Mouse (Mus musculus) thymus, adult 2 months (tissue): ENCODE measurements around the gene Tlk1. TPM values are rescaled to one million over a fixed set of nuclear protein-coding genes. Genes with fewer than 3 reads are reported as not detected.

Experiments used
- DNase-seq: peaks from one replicate; pipeline ENCODE4 v3.0.0; 2021
- H3K27ac ChIP-seq: fragments of 200-500 bp; 2 replicates; pipeline ENCODE4 v1.5.1; 2012; ENCODE audit warnings: low read length, control low read depth; ENCODE audit not compliant: control insufficient read depth, insufficient read depth
- H3K27me3 ChIP-seq: fragments of 200-500 bp; 2 replicates; pipeline ENCODE4 v1.6.1; 2012; ENCODE audit warnings: mild to moderate bottlenecking, low read length, moderate library complexity, mixed read lengths; ENCODE audit not compliant: control insufficient read depth, insufficient read depth
- H3K36me3 ChIP-seq: fragments of 200-500 bp; 2 replicates; pipeline ENCODE4 v1.6.1; 2012; ENCODE audit warnings: mild to moderate bottlenecking, low read length, moderate library complexity; ENCODE audit not compliant: control insufficient read depth, insufficient read depth
- H3K4me1 ChIP-seq: fragments of 200-500 bp; replicated peaks from 2 replicates; pipeline ENCODE4 v1.6.1; 2012; ENCODE audit warnings: low read length; ENCODE audit not compliant: control insufficient read depth, insufficient read depth
- H3K4me3 ChIP-seq: fragments of 200-500 bp; 2 replicates; pipeline ENCODE4 v1.5.1; 2012; ENCODE audit warnings: mild to moderate bottlenecking, low read length, control low read depth, moderate library complexity; ENCODE audit not compliant: control insufficient read depth, insufficient read depth
- CTCF ChIP-seq: fragments of 200-500 bp; IDR thresholded peaks from 2 replicates; pipeline ENCODE4 v1.5.1; 2012; ENCODE audit warnings: mild to moderate bottlenecking, control low read depth, low read length, moderate library complexity, borderline replicate concordance; ENCODE audit not compliant: control insufficient read depth, poor library complexity, insufficient read depth; ENCODE audit errors: extremely low read depth
- POLR2A ChIP-seq: fragments of 200-500 bp; IDR thresholded peaks from 2 replicates; pipeline ENCODE4 v1.6.1; 2012; ENCODE audit warnings: mild to moderate bottlenecking, low read length, control low read depth, moderate library complexity; ENCODE audit not compliant: control insufficient read depth, poor library complexity, insufficient read depth; ENCODE audit errors: extremely low read depth
- WGBS: fragments of 180-500 bp; shearing (Covaris S2); methylation state at CpG from one replicate; pipeline ENCODE4 v1.1.7; 2018; 5-methylcytosine and 5-hydroxymethylcytosine counted together
- polyA plus RNA-seq: library from polyadenylated mRNA; depleted of rRNA; stranded (reverse); fragments of >200 nt; gene quantifications from 2 replicates; pipeline ENCODE4 v1.2.3, GENCODE M21; 2012; rRNA removed

The Tlk1 gene
- polyA plus RNA-seq, 1 experiment: 25.4 TPM

DNA sequence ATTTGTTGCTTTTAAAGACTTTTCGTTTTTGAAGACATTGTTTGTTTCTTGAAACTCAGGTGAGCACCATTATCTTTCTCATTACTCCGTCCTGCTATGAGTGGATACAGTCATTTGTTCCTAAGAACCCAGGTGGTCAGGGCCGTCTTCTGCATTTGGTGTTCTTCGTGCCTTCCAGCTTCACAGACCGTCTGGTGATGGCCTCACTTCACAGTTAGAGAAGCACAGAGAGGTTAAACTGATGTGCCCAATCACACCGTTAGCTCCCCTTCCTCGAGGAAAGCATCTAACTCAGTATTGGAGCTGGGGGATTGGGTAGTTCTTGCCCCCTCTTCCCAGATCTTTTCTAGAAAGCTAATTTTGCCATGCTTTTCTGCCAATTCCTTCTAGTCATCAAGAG lies 158.5 kb downstream of the Tlk1 start:
- H3K27ac ChIP-seq: no peak overlapping the region
- TF ChIP-seq POLR2A (no peak), CTCF (no peak)
- H3K36me3 ChIP-seq: no peaks in the 10 kb centered on the region
- no peak overlapping the region for H3K4me3 ChIP-seq
- H3K4me1 ChIP-seq: peaks cover 2% of the 10 kb centered on the region; the same call in 1 of the 2 replicates
- 97% methylated on average over 7 of the region's 7 CpGs for WGBS
- DNase-seq: no peak
- no peaks in the 10 kb centered on the region for H3K27me3 ChIP-seq

DNA sequence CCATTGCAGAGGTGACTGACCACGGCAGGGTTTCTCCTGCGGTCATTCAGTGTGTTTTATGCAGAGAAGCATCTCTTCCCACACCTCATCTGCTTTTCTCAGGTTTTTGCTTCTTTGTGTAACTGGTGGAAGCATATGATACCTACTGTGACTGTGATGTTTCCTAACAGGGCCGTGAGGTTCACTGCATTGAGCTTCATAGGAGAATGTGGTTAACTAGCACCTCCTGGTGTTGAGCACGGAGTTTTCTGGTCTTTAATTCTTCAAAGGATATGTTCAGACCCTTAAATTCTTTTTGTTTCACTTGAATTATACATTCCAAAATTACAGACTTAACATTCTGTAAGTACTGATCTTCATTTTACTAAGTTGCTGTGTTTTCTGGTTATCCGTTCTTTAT lies 161.8 kb downstream of the Tlk1 start:
- Histone ChIP-seq H3K27ac (no peak overlapping the region), H3K4me3 (no peak overlapping the region), H3K4me1 (peaks cover 2% of the 10 kb centered on the region; the same call in 1 of the 2 replicates), H3K27me3 (no peaks in the 10 kb centered on the region), H3K36me3 (no peaks in the 10 kb centered on the region)
- TF ChIP-seq CTCF (no peak), POLR2A (no peak)
- peak; percentile 26 for DNase-seq
- 62% methylated on average over 5 of the region's 5 CpGs for WGBS

Other genes with a start within 250 kb of the Tlk1 start
- gene Gorasp2, start 164.2 kb downstream of the Tlk1 start, polyA plus RNA-seq: 106 and 117 TPM in 2 replicates
- gene Gm26558, start 163.6 kb downstream of the Tlk1 start, polyA plus RNA-seq: 0.20 TPM in 1 of 2 replicates, not detected in the other
- gene Dcaf17, start 229.6 kb upstream of the Tlk1 start, polyA plus RNA-seq: 10.2 and 12.0 TPM in 2 replicates
- gene Mettl8, start 229.9 kb upstream of the Tlk1 start, polyA plus RNA-seq: 17.2 and 18.9 TPM in 2 replicates